Mouse (Mus musculus) bone marrow, adult 2 months (tissue): ENCODE measurements around the gene Mast4.

Source experiments
- CTCF ChIP-seq: fragments of 200-500 bp; IDR thresholded peaks from 2 replicates; pipeline ENCODE4 v1.5.1; 2011; ENCODE audit warnings: low read length, control low read depth; ENCODE audit not compliant: control insufficient read depth, insufficient read depth
- POLR2A ChIP-seq: fragments of 200-500 bp; IDR thresholded peaks from 2 replicates; pipeline ENCODE4 v1.6.1; 2011; ENCODE audit warnings: low read depth, mild to moderate bottlenecking, control low read depth, low read length, borderline replicate concordance; ENCODE audit not compliant: control insufficient read depth

GRCm38 (mm10) chr13:103201016-103201760, 133.1 kb downstream of the Mast4 start:
- TF ChIP-seq CTCF (no peak), POLR2A (no peak)
